Mouse (Mus musculus) neural tube, postnatal 0 days (tissue): ENCODE data around the gene Gm10230. TPM values are rescaled to one million over a fixed set of nuclear protein-coding genes. Genes with fewer than 3 reads are reported as not detected.

Source experiments
- microRNA-seq: library from miRNA; unstranded; fragments of <30 nt; microRNA quantifications from one replicate; pipeline ENCODE4, GENCODE M21; 2016
- polyA plus RNA-seq: library from polyadenylated mRNA; unstranded; fragments of >200 nt; fragmentation: Nextera tagmentation; extraction: Ambion mirVana; gene quantifications from 2 replicates; pipeline ENCODE4 v1.2.1, GENCODE M21; 2015

Gene Gm10230
- polyA plus RNA-seq: not detected in 2 replicates

DNA sequence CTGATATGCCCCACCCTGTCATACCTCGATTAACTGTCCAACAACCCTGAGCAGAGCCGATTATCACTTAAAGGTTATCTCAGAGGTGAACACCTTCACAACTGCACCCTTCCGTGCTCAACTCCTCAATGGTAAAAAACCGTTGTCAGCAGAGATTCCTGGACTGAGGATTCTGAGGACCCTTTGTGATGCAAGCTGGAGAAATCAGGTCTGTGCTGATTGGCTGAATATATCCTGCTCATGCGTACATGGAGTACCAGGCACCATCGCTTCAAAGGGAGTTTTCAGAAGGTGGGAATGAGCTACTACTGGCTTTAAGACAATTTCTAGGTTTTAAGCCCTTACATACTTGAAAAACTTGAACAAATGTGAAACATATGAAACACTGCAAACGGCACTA lies at the start of gene Gm10230:
Gene Gm10230, minus strand, starts transcription at position 101 of the 400 bp plus-strand sequence.

Small RNA genes within 50 kb of the gene (microRNA-seq; reads per million reads assigned to microRNA genes)
- not detected for gene Gm44452
